Mouse (Mus musculus) lung, postnatal 4 days (tissue): Measurements from ENCODE around the gene Slc2a10.
"Not testable (repeated sequence)": the region's sequence is repeated elsewhere in the genome, so short reads cannot be mapped to it uniquely, and the experiment has no call there.

Source experiments
- DNase-seq, 2 experiments: peaks; one replicate each; pipeline ENCODE4 v3.0.0; 2021

Slc2a10 gene

GRCm38 (mm10) chr2:165509686-165510085 lies 6.1 kb downstream of the Slc2a10 start:
- no peak for DNase-seq

DNA sequence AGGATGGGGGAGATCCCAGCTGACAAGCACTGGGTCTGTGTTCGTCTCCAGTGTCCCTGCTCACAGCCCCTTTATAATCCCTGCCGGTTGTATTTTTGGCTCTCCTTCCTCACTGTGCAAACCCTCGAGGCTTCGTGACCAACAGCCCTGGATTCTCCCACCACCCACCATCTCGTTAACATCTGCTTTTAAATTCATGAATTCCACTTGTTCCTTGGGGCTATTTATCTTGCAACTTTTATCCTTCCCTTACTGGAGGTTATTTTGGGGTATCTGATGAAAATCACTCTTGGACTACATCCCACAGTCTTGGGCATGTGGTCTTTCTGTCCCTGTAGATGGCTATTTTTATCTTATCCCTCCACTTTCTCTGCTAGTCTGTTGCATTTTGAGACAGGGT lies 6.9 kb downstream of the Slc2a10 start:
- no peak for DNase-seq

DNA sequence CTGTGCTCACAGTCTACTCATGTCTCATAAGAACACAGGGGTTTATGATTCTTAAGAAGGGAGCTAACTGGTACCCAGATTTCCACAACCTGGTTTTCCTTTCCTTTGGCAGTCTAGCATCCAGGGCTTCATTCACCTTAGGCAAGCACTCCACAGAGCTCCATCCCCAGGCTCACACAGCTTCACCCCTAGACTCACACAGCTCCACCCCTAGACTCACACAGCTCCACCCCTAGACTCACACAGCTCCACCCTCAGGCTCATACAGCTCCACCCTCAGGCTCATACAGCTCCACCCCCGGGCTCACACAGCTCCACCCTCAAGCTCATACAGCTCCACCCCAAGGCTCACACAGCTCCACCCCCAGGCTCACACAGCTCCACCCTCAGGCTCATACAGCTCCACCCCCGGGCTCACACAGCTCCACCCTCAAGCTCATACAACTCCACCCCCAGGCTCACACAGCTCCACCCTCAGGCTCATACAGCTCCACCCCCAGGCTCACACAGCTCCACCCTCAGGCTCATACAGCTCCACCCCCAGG lies 7.4 kb downstream of the Slc2a10 start:
- DNase-seq = not testable (repeated sequence)

DNA sequence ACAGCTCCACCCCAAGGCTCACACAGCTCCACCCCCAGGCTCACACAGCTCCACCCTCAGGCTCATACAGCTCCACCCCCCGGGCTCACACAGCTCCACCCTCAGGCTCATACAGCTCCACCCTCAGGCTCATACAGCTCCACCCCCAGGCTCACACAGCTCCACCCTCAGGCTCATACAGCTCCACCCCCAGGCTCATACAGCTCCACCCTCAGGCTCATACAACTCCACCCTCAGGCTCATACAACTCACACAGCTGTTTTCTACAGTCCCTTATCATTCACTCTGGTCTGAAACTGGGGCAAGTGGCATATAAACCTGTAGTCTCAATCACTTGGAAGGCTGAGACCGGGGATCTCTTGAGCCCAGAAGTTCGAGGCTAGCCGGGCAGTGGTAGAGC lies 7.9 kb downstream of the Slc2a10 start:
- not testable (repeated sequence) for DNase-seq

DNA sequence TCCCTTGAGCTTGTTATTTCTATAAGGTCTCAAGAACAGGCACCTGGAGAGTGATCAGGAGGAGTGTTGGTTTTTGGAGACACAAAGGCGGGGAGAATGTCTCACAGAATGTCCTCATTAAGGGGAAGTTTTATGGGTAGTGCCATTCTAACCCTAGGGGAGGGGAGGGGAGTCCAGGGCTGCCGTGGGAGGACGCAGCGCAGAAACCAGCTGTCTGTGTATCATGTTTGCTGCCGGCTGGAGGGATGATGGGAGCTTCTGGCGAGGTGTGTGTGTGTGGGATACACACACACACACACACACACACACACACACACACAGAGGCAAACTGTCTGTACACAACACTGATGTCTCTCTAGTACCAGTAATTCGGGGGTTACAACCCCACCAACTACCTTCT lies 8.8 kb downstream of the Slc2a10 start:
- DNase-seq = no peak

GRCm38 (mm10) chr2:165512870-165513600 lies 9.4 kb downstream of the Slc2a10 start:
- DNase-seq = peak; percentile 48 to 65

GRCm38 (mm10) chr2:165515178-165515728 lies 11.7 kb downstream of the Slc2a10 start:
- no peak for DNase-seq

DNA sequence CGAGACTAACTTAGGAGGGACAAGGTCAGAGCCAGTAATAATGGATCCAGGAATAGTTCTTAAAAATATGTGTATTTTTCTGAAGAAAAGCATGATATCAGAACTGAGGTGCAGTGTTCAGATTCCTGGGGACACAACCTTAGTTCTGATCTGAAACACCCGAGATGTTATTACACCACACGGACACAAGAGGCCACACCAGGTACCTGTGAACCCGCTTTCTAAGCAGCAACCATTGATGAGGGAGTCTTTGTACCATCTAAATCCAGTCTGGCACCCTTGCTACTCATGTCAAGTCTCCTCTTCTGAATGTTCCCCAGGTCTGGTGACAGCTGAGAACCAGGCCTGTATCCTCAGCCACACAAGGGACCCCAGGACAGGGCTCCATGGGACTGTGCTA lies 22.0 kb downstream of the Slc2a10 start:
- DNase-seq = no peak

DNA sequence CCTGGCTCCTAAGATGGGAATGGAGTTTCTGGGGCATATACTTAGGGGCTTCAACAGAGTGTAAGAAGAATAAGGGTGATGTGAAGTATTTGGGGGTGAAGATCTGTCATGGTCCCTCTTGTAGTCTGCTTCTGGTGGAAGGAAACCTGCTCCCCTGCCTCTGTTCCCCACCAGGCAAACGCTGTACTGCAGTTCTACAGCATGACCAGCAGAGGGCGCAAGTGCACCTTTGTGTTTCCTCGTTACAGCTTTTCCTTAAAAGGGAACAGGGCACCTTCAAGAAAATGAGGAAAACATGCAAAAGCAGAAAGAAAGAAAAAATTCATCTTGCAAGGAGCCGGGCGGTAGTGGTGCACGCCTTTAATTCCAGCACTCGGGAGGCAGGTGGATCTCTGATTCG lies 25.5 kb downstream of the Slc2a10 start:
- peak; percentile 48 to 74 for DNase-seq

GRCm38 (mm10) chr2:165533789-165534188 lies 30.2 kb downstream of the Slc2a10 start:
- DNase-seq = no peak

DNA sequence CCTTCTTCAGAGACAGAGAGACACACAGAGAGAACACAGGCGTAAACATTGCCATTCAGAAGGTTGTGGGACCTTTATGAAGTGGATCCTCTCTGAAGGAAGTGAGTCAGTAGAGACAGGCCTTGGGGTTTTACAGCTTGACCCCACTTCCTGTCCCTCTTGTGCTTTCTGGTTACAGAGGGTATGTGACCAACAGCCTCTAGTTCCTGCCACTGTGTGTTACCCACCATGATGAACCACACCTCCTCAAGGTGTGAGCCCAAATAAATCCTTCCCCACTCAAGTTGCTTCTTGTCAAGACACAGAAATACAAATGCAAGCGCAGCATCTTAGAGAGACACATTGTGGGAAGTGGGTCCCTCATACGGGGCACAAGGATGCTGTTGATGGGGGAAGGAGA lies 37.4 kb downstream of the Slc2a10 start:
- no peak for DNase-seq

DNA sequence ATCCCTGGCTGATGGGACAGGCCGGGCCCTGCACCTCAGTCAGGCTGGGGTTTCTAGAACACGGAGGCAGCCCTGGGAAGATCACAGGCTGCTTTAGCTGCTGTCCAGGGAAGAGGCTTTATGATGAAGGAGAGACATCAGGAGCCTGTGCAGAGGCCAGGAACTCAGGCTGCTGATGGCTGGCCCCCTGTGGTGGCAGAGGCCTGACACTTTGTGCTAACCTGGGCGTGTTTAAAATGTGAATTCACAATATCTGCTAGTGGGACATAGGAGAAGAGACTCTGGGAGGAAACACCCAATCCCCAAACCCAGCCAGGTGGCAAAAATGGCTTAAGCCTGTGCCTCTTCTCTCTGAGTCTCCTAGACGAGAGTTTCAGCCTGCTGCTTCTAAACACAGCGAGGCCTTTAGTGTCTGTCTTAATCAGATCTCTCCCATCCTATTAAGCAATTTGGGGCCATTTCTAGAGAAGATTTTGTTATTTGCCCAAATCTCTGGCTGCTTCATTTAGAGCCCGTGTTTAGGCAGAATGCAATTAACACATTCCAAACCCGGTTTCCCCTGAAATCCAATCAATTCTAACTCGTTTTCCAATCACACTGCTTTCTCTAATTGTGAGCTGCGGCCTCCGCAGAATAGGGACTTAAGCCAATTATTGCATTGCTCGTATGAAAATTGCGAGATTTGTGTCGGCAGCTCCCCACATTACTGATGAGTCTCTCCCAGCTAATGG lies 39.5 kb downstream of the Slc2a10 start:
- DNase-seq = no peak

DNA sequence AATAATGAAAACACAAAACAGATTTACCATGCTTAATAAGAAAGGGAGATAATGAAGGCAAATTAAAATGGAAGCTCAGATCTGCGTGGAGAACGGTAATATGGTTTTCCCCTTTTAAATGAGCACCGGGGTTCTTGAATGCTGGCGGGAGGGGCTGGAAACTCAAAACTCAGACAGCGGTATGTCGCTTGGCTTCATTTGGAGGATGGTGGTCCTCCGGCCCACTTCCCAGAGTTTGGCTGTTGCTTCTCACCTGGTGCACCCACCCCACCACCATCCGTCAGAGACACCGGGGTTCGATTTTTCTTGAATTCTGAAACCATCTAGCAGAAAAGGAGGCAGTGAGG lies 40.1 kb downstream of the Slc2a10 start:
- DNase-seq = no peak

- DNase-seq = no peak
Observed at GRCm38 (mm10) chr2:165545687-165546086, 42.1 kb downstream of the Slc2a10 start.

GRCm38 (mm10) chr2:165546341-165546740 lies 42.8 kb downstream of the Slc2a10 start:
- no peak for DNase-seq

DNA sequence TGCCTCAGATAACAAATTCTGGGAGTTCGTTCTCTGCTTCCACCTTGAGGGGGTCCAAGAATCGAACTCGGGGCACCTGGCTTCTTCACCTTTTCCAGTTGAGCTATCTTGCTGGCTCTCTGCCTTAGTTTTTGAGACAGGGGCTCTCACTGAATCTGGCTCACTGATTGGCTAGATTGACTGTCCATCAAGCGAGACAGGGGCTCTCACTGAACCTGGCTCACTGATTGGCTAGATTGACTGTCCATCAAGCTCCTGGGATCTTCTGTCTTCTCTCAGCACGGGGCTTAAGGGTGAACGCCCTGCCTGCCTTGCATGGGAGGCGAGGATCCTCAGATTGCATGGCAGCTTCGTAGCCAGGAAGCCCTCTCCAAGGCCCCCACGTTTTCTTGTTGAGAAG lies 43.8 kb downstream of the Slc2a10 start:
- DNase-seq = peak; percentile 48 to 59

- no peak for DNase-seq
Observed at GRCm38 (mm10) chr2:165548627-165549026, 45.0 kb downstream of the Slc2a10 start.

GRCm38 (mm10) chr2:165550410-165550809 lies 46.8 kb downstream of the Slc2a10 start:
- DNase-seq = not testable (repeated sequence)

DNA sequence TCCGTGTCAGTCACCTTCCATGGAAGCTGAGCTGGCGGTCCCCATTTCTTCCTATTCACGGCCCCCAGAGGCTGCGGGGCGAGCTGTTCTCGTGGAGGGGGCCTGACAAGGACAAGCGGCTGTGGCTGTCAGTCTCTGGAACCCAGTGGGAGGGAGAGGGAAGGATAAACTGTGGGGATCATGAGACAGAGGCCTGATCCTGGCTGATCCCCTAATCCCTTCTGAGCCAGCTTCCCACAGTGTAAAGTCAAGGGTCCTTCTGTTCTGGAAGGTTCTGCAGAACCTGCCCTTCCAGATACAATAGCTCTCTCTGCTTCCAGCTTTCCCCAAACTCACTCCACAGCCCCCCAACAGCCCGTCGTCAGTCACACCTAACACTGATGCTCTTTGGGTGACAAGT lies 50.5 kb downstream of the Slc2a10 start:
- no peak for DNase-seq

DNA sequence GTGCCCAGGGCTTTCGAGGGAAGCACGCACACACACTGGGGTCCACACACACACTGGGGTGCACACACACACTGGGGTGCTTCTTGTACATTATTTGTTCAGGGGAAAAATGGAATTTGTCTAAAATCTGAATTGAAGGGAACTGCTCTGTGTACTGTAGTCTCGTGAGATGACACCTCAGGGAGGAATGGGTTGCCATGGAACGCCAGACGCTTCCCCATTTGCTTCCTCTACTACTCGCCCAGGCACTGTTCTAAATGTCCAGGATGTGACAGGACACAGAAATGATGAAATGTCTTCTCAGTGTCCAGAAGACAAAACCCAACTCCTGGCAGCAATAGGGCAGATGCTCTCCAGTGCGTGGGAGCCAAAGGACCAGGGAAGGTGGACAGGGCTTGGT lies 53.7 kb downstream of the Slc2a10 start:
- DNase-seq = no peak

DNA sequence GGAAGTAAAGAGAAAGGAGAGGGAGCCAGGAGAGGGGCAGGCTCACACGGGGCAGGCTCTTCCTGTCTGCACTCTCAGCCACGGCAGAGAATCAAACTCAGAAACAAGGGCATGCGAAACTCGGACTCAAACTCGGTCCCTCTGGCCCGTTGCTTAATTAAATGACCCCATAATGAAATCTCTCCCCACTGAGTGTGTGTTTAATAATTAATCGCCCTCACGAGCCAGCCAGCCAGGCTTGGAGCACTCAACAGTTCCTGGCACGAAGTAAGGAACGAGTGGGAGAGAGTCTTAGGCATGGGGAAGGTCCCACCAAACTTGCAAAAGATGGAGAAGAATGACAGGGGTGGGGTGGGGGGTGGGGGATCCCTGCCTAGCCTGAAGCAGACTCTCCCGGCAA lies 55.3 kb downstream of the Slc2a10 start:
- no peak for DNase-seq

- no peak for DNase-seq
Observed at GRCm38 (mm10) chr2:165559506-165560235, 56.1 kb downstream of the Slc2a10 start.

DNA sequence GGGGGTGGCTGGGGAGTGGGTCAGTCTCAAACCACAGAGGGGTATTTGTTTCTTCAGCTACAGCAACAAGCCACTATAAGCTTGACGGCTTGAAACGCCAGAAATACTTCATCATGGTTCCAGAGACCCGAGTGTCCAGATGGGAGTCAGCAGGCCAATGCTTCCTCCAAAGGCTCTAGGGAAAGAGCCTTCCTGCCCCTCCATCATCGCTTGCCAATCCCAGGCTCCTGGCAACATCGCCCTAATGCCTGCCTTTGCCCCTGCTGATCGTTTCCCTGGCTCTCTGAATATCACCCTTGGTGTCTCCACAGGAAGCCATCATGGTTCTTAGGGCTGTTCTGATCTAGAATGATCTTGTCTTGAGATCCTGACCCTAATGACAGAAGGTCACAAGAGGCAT lies 58.3 kb downstream of the Slc2a10 start:
- no peak for DNase-seq
